Mouse (Mus musculus) right cerebral cortex, postnatal 25 days (tissue): ENCODE data around the gene Rdh16.
"Not testable (repeated sequence)": the region's sequence is repeated elsewhere in the genome, so short reads cannot be mapped to it uniquely, and the experiment has no call there.

ENCODE experiments used
- DNase-seq: peaks from one replicate; pipeline ENCODE4 v3.0.0; 2022

Gene Rdh16

GRCm38 (mm10) chr10:127835292-127835691, 34.3 kb downstream of the Rdh16 start:
- no peak for DNase-seq

GRCm38 (mm10) chr10:127837793-127838192, 36.8 kb downstream of the Rdh16 start:
- not testable (repeated sequence) for DNase-seq

- DNase-seq = no peak
Measured at GRCm38 (mm10) chr10:127838539-127838938, 37.6 kb downstream of the Rdh16 start.

- DNase-seq = no peak
Measured at GRCm38 (mm10) chr10:127840776-127841175, 39.8 kb downstream of the Rdh16 start.

GRCm38 (mm10) chr10:127845945-127846344, 45.0 kb downstream of the Rdh16 start:
- DNase-seq = not testable (repeated sequence)

- no peak for DNase-seq
Measured at GRCm38 (mm10) chr10:127848089-127848488, 47.1 kb downstream of the Rdh16 start.

- DNase-seq = no peak
Measured at GRCm38 (mm10) chr10:127849628-127850027, 48.7 kb downstream of the Rdh16 start, which contains the start of gene Rdh19. Gene Rdh19 (plus strand): TSS chr10:127849928.

- no peak for DNase-seq
Measured at GRCm38 (mm10) chr10:127856376-127856775, 55.4 kb downstream of the Rdh16 start.

GRCm38 (mm10) chr10:127864931-127865330, 64.0 kb downstream of the Rdh16 start:
- no peak for DNase-seq

GRCm38 (mm10) chr10:127866232-127866631, 65.3 kb downstream of the Rdh16 start, which contains the start of gene Rdh16f2:
Gene Rdh16f2 (plus strand): TSS chr10:127866474.
- DNase-seq = no peak

GRCm38 (mm10) chr10:127872484-127872883, 71.5 kb downstream of the Rdh16 start:
- no peak for DNase-seq

GRCm38 (mm10) chr10:127877681-127878080, 76.7 kb downstream of the Rdh16 start:
- DNase-seq = no peak

GRCm38 (mm10) chr10:127878262-127879057, 77.5 kb downstream of the Rdh16 start:
- DNase-seq = no peak

GRCm38 (mm10) chr10:127879155-127879688, 78.3 kb downstream of the Rdh16 start:
- DNase-seq = no peak

GRCm38 (mm10) chr10:127881041-127881440, 80.1 kb downstream of the Rdh16 start:
- DNase-seq = no peak

- no peak for DNase-seq
Measured at GRCm38 (mm10) chr10:127886551-127886950, 85.6 kb downstream of the Rdh16 start.

GRCm38 (mm10) chr10:127886971-127887370, 86.0 kb downstream of the Rdh16 start:
- DNase-seq = no peak

GRCm38 (mm10) chr10:127888605-127889004, 87.7 kb downstream of the Rdh16 start, which contains the start of gene Rdh7:
Gene Rdh7 (minus strand): TSS chr10:127888817.
- DNase-seq = no peak

GRCm38 (mm10) chr10:127891481-127891880, 90.5 kb downstream of the Rdh16 start:
- DNase-seq = no peak

GRCm38 (mm10) chr10:127893163-127894022, 92.4 kb downstream of the Rdh16 start:
- not testable (repeated sequence) for DNase-seq
